Mouse (Mus musculus): Measurements from ENCODE around the gene Tgm2.

DNA sequence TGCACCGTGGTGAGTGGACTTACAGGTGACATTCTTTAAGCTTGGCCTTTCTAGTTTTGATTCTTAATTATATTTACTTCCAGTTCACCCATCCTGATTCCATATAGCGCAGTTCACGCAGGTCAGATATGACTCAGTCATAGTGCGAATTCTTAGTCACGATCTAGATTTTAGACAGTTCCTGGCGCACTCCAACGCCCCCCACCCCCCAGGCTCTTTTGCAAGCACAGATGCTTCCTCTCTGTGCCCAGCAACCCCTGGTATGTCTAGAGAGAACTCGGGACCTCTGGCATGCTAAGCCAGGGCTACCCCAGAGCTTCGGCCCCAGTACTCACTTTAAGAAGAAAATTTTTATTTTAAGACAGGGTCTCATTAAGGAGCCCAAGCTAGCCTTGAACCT lies 10.3 kb upstream of the Tgm2 start:
- TF ChIP-seq POLR2A (IDR thresholded peaks at IDR 0.05; ENCODE audit: low read depth, low read length): no peak
- TF ChIP-seq CTCF (IDR thresholded peaks at IDR 0.05; ENCODE audit: extremely low read depth, insufficient read depth, insufficient read length, insufficient replicate concordance): no peak
